Mouse (Mus musculus) embryonic facial prominence, embryonic 11.5 days (tissue): ENCODE data around the gene Slc47a1. TPM values are rescaled to one million over a fixed set of nuclear protein-coding genes. Genes with fewer than 3 reads are reported as not detected.
A peak's percentile ranks its signal among the peaks of the same experiment; 100 is the strongest.

ENCODE experiments used
- ATAC-seq: fragments of 200-750 bp; cut with Nextera tagmentation; replicated peaks from 2 replicates; pipeline ENCODE4 v1.8.0; 2017; ENCODE audit warnings: low read depth; ENCODE audit not compliant: insufficient number of reproducible peaks, low FRiP score, low TSS enrichment
- DNase-seq: peaks from one replicate; pipeline ENCODE4 v3.0.0-alpha.2; 2015; ENCODE audit warnings: low spot score
- H3K27ac ChIP-seq: fragments of 300-500 bp; sonication (generic); replicated peaks from 2 replicates; pipeline ENCODE4 v1.5.1; 2014; ENCODE audit warnings: mild to moderate bottlenecking, low read depth, low read length, control low read depth
- H3K27me3 ChIP-seq: fragments of 300-500 bp; sonication (generic); 2 replicates; pipeline ENCODE4 v1.6.1; 2014; ENCODE audit warnings: mild to moderate bottlenecking, low read length, moderate library complexity, mixed read lengths; ENCODE audit not compliant: control insufficient read depth, insufficient read depth
- H3K36me3 ChIP-seq: fragments of 300-500 bp; sonication (generic); replicated peaks from 2 replicates; pipeline ENCODE4 v1.6.1; 2014; ENCODE audit warnings: low read depth, mild to moderate bottlenecking, low read length, moderate library complexity, mixed read lengths; ENCODE audit not compliant: control insufficient read depth, insufficient read depth
- H3K4me1 ChIP-seq: fragments of 300-500 bp; sonication (generic); 2 replicates; pipeline ENCODE4 v1.6.1; 2014; ENCODE audit warnings: low read length, mixed read lengths; ENCODE audit not compliant: control insufficient read depth, insufficient read depth
- H3K4me2 ChIP-seq: fragments of 300-500 bp; sonication (generic); 2 replicates; pipeline ENCODE4 v1.6.1; 2014; ENCODE audit warnings: low read depth, mild to moderate bottlenecking, control low read depth, low read length, moderate library complexity
- H3K4me3 ChIP-seq: fragments of 300-500 bp; sonication (generic); 2 replicates; pipeline ENCODE4 v1.5.1; 2014; ENCODE audit warnings: low read depth, low read length, control low read depth
- H3K9ac ChIP-seq: fragments of 300-500 bp; sonication (generic); replicated peaks from 2 replicates; pipeline ENCODE4 v1.6.1; 2014; ENCODE audit warnings: mild to moderate bottlenecking, control low read depth, low read length
- H3K9me3 ChIP-seq: fragments of 300-500 bp; sonication (generic); replicated peaks from 2 replicates; pipeline ENCODE4 v1.6.1; 2016; ENCODE audit warnings: mild to moderate bottlenecking, low read length, inconsistent platforms, mixed read lengths; ENCODE audit not compliant: control insufficient read depth
- WGBS: fragments of 180-500 bp; shearing (Covaris S2); extraction: QIAGEN DNeasy Blood & Tissue Kit; methylation state at CpG from one replicate; pipeline ENCODE4 v1.1.7; 2014; 5-methylcytosine and 5-hydroxymethylcytosine counted together
- polyA plus RNA-seq: library from polyadenylated mRNA; unstranded; fragments of >200 nt; fragmentation: Nextera tagmentation; extraction: Ambion mirVana; gene quantifications from 2 replicates; pipeline ENCODE4 v1.2.1, GENCODE M21; 2014

Gene Slc47a1
- polyA plus RNA-seq, 1 experiment from 2014 or later, result 0.48 TPM

GRCm38 (mm10) chr11:61353038-61353437 lies 25.1 kb downstream of the Slc47a1 start:
- Histone ChIP-seq H3K36me3 (no peaks in the 10 kb centered on the region), H3K27ac (no peak overlapping the region), H3K4me2 (no peak overlapping the region), H3K9ac (no peak overlapping the region), H3K9me3 (no peaks in the 10 kb centered on the region), H3K4me3 (no peak overlapping the region), H3K27me3 (no peaks in the 10 kb centered on the region), H3K4me1 (no peaks in the 10 kb centered on the region)
- 65% methylated on average over 2 of the region's 2 CpGs for WGBS
- ATAC-seq (no peak), DNase-seq (no peak)

- Histone ChIP-seq H3K4me3 (no peak overlapping the region), H3K27me3 (no peaks in the 10 kb centered on the region), H3K4me2 (no peak overlapping the region), H3K9me3 (no peaks in the 10 kb centered on the region), H3K4me1 (no peaks in the 10 kb centered on the region), H3K36me3 (no peaks in the 10 kb centered on the region), H3K27ac (no peak overlapping the region), H3K9ac (no peak overlapping the region)
- ATAC-seq (no peak), DNase-seq (no peak)
- WGBS, result 57% methylated on average over 9 of the region's 9 CpGs
Measured at GRCm38 (mm10) chr11:61352138-61352651, 25.9 kb downstream of the Slc47a1 start.

- no peaks in the 10 kb centered on the region for H3K27me3 ChIP-seq
- H3K9ac ChIP-seq, result no peak overlapping the region
- ATAC-seq (no peak), DNase-seq (peak; percentile 72)
- H3K4me1 ChIP-seq, result no peaks in the 10 kb centered on the region
- no peak overlapping the region for H3K4me3 ChIP-seq
- no peak overlapping the region for H3K4me2 ChIP-seq
- no peak overlapping the region for H3K27ac ChIP-seq
- 11% methylated on average over 8 of the region's 8 CpGs for WGBS
- H3K9me3 ChIP-seq, result no peaks in the 10 kb centered on the region
- H3K36me3 ChIP-seq, result no peaks in the 10 kb centered on the region
Measured at GRCm38 (mm10) chr11:61349337-61349736, 28.8 kb downstream of the Slc47a1 start.

DNA sequence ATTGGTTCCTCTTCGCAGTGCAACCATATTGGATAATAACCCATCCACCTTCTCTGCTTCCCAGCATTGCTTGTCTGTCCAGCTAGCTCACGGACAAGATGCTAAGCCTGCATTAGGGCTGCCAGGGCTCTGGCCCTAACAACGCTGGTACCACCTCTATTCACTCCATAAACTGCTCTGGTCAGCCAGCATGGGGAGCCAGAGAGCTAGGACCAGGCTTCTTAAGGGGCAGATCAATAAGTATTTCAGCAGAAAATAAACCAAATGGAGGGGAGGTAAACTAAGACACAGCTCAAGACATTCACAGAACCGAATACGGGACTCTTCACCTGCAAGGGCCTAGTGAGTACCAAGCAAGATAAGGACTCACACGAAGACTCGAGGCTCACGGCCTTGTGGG lies 32.0 kb downstream of the Slc47a1 start:
- H3K27ac ChIP-seq, result no peak overlapping the region
- ATAC-seq, result no peak
- H3K9ac ChIP-seq, result no peak overlapping the region
- DNase-seq, result no peak
- H3K36me3 ChIP-seq, result no peaks in the 10 kb centered on the region
- peaks cover 4% of the 10 kb centered on the region; the same call in 1 of the 2 replicates for H3K4me1 ChIP-seq
- H3K4me3 ChIP-seq, result no peak overlapping the region
- H3K9me3 ChIP-seq, result no peaks in the 10 kb centered on the region
- no peak overlapping the region for H3K4me2 ChIP-seq
- peaks cover 21% of the 10 kb centered on the region for H3K27me3 ChIP-seq
- 62% methylated on average over 8 of the region's 8 CpGs for WGBS

- DNase-seq, result peak; percentile 70
- Histone ChIP-seq H3K9ac (peak within 1 kb of the TSS; percentile 40; the same call in 1 of the 2 replicates), H3K36me3 (no peaks in the 10 kb centered on the region), H3K27ac (no peak within 1 kb of the TSS), H3K9me3 (no peaks in the 10 kb centered on the region), H3K4me2 (peak within 1 kb of the TSS; percentile 70), H3K4me3 (peak within 1 kb of the TSS; percentile 30), H3K27me3 (peaks cover 21% of the 10 kb centered on the region), H3K4me1 (peaks cover 4% of the 10 kb centered on the region; the same call in 1 of the 2 replicates)
- 4% methylated on average over 61 of the region's 61 CpGs for WGBS
- no peak for ATAC-seq
Measured at GRCm38 (mm10) chr11:61342505-61343420, 35.4 kb downstream of the Slc47a1 start, which contains the start of gene Slc47a2. TSS of gene Slc47a2 (minus strand) at chr11:61342860.

DNA sequence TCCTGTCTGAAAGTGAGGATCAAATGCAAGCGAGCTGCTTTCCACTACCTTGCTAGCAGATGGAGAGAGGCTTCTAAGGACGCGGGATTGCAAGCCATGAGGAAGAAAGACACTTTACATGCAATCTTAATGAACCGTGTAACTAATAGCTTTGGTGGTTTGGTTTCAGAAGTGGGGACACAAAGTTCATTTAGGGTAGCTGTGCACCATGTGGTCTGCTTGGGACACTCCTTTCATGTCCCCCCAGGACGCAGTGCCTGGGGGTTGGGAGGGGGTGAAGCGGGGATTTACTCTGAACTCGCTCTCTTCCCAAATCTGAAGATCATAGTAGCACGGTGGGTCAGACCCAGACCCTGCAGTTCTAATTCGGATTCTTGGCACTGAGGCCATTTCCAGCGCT lies 36.2 kb downstream of the Slc47a1 start:
- H3K9me3 ChIP-seq, result no peaks in the 10 kb centered on the region
- peak overlapping the region; percentile 70; the same call in 1 of the 2 replicates for H3K4me2 ChIP-seq
- H3K36me3 ChIP-seq, result no peaks in the 10 kb centered on the region
- H3K9ac ChIP-seq, result no peak overlapping the region
- DNase-seq (no peak), ATAC-seq (no peak)
- H3K27ac ChIP-seq, result no peak overlapping the region
- WGBS, result 13% methylated on average over 10 of the region's 10 CpGs
- H3K27me3 ChIP-seq, result peaks cover 21% of the 10 kb centered on the region
- peaks cover 4% of the 10 kb centered on the region; the same call in 1 of the 2 replicates for H3K4me1 ChIP-seq
- no peak overlapping the region for H3K4me3 ChIP-seq

DNA sequence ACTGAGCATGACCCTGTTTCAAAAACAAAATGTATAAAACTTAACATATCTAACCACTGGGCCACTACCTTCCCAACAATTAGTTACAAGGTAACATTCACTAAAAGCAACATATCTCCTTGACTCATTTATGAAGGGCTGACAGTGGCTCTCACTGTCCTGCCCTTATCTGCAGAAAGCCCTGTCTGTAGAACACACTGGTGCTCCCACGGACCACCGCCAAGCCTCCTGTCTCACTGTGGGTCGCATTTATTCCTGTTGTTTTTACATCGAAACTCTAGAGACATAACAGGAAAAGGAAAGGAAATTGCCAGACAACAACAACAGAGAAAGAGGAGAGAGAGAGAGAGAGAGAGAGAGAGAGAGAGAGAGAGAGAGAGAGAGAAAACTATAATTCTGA lies 36.9 kb downstream of the Slc47a1 start:
- Histone ChIP-seq H3K4me3 (no peak overlapping the region), H3K4me2 (no peak overlapping the region), H3K27me3 (peaks cover 21% of the 10 kb centered on the region), H3K4me1 (peaks cover 4% of the 10 kb centered on the region; the same call in 1 of the 2 replicates), H3K36me3 (no peaks in the 10 kb centered on the region), H3K9ac (no peak overlapping the region), H3K9me3 (no peaks in the 10 kb centered on the region), H3K27ac (no peak overlapping the region)
- DNase-seq (no peak), ATAC-seq (no peak)
- WGBS, result 84% methylated on average over 4 of the region's 4 CpGs

GRCm38 (mm10) chr11:61340374-61340773 lies 37.8 kb downstream of the Slc47a1 start:
- Histone ChIP-seq H3K4me3 (no peak overlapping the region), H3K4me2 (no peak overlapping the region), H3K9ac (no peak overlapping the region), H3K36me3 (no peaks in the 10 kb centered on the region), H3K27me3 (peaks cover 21% of the 10 kb centered on the region), H3K4me1 (peaks cover 4% of the 10 kb centered on the region; the same call in 1 of the 2 replicates), H3K9me3 (no peaks in the 10 kb centered on the region), H3K27ac (no peak overlapping the region)
- DNase-seq, result no peak
- ATAC-seq, result no peak
- WGBS, result 81% methylated on average over 4 of the region's 4 CpGs
